Mouse (Mus musculus): Measurements from ENCODE around the gene Olfml3. TPM values are rescaled to one million over a fixed set of nuclear protein-coding genes. Genes with fewer than 3 reads are reported as not detected.

Gene Olfml3
- total RNA-seq, 2 experiments from 2014 or later = 4.8 to 5.3 TPM

Other genes with a start within 250 kb of the Olfml3 start
- not detected for gene Syt6, start 162.8 kb downstream of the Olfml3 start, total RNA-seq (2021)
- 1 to 10 TPM in 1 of 2 experiments, not detected in 1; 2.7 TPM for gene Atg4a-ps, start 91.9 kb downstream of the Olfml3 start, total RNA-seq (2021)
- not detected for gene Gm10964, start 1.4 kb upstream of the Olfml3 start, total RNA-seq (2021)
- 100 to 1,000 TPM; 113 to 115 TPM for gene Hipk1, start 53.6 kb upstream of the Olfml3 start, total RNA-seq (2021)
- gene Dclre1b, start 71.4 kb upstream of the Olfml3 start, total RNA-seq (2021) = 10 to 100 TPM; 11.7 to 12.7 TPM
- 10 to 100 TPM; 12.7 to 13.9 TPM for gene Ap4b1, start 71.5 kb upstream of the Olfml3 start, total RNA-seq (2021)
- gene Gm43064, start 71.6 kb upstream of the Olfml3 start, total RNA-seq (2021) = under 1 TPM; 0.12 TPM
- not detected for gene Bcl2l15, start 94.6 kb upstream of the Olfml3 start, total RNA-seq (2021)
- gene Ptpn22, start 121.8 kb upstream of the Olfml3 start, total RNA-seq (2021) = 1 to 10 TPM in 1 of 2 experiments, under 1 TPM in 1; 0.84 to 2.3 TPM
- 1 to 10 TPM; 9.8 to 9.9 TPM for gene Rsbn1, start 176.1 kb upstream of the Olfml3 start, total RNA-seq (2021)
- gene Phtf1, start 230.1 kb upstream of the Olfml3 start, total RNA-seq (2021) = 10 to 100 TPM; 10.1 to 11.2 TPM

All from heart, postnatal 14 days (tissue).